Mouse (Mus musculus): Measurements from ENCODE around the gene Ddx55.
"Not testable (repeated sequence)": the region's sequence is repeated elsewhere in the genome, so short reads cannot be mapped to it uniquely, and the experiment has no call there.

Gene Ddx55

DNA sequence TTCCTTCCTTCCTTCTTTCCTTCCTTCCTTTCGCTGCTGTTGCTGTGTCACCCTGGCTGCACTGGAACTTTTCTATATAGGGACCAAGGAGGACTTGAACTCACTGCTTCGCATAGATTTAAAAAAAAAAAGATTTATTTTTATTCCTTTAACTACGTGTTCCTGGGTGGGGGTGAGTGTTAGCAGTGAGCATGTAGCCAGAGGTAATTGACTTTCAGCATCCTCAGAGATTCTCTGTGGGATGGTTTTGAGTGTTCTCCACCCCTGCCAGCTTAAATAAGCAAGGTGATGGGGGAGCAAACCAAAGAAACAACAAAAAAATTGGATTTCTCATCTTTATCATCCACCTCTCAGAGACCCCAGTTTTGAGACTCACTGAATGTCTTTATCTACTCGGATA lies 12.8 kb upstream of the Ddx55 start:
- no peak for DNase-seq

DNA sequence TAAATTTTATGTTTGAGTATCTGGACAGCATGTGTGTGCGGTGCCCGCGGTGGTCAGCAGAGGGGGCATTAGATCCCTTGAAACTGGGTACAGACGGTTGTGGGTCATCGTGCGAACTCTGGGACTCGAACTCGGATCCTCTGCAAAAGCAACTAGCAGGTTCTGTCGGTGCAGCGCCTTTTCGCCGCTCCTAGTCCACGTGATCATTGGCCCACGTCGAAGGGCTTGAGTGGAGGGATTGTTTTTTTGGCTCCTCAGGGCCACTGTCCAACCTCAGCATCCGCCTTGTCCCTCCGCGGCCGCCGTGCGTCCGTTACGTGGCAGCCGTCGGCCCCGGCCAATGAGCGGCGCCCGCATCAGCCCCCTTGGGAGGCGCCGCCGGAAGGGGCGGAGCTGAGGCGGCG lies 12.3 kb upstream of the Ddx55 start, which contains the start of gene Tmed2:
Tmed2 (plus strand) TSS at position 313 of the 404 bp plus-strand sequence.
- peak; percentile 98 for DNase-seq

DNA sequence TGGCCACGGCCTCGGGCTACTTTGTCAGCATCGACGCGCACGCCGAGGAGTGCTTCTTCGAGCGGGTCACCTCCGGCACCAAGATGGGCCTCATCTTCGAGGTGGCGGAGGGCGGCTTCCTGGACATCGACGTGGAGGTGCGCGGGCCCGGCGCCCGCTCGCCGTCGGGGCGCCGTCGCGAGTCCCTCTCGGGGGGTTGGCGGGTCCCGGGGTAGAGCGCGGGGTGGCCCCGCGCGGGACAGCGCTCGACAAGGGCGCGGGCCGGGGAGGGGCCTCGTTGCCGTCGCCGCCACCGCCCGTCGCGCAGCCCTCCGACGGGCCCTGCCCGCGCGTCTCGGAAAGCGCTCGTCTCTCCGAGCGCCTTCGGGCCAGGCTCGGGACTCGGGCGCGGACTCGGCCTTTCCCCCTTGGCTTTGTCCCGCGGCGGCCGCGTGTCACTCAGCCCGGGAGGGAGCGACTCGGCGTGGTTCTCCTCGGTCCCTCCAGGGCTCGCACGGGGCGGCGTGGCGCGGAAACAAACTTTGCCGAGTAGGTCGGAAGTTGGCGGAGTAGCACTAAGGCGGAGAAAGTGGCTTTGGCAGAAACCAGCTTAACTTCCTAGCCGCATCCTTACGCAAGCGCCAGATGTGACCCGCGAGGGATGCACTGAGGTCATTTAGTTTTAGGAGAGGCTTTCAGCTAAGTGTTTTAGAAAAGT lies 11.6 kb upstream of the Ddx55 start:
- peak; percentile 89 for DNase-seq

DNA sequence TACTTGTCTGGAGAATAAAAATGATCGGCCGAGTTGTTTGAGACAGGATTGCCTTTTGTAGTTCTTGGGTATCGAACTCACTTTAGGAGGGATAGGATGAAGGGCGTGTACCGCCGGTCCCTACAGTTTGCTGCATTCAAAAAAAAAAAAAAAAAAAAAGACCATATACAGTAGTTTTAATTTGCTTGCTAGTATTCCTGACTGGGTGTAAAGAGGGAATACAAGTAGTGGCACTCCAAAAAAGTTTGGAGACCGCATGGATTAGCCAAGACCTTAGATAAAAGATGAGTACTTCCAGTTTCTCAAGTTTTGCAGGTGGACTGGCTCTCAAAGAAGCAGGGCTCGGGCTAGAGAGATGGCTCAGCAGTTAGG lies 11.1 kb upstream of the Ddx55 start:
- no peak for DNase-seq

DNA sequence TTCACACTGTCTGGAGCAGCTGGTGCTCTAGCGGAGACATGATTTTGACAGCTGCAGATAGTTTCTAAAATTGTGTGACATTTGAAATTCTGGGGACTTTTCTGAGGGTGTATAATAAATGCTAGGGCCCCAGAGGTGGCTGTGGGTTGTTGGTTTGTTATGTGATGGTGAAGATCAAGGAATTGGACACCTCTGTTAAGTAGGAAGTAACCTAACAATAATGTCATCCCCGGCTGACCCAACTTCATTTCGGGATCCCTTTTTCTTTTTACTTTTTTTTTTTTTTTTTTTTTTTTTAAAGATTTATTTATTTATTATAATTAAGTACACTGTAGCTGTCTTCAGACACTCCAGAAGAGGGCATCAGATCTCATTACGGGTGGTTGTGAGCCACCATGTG lies 1.9 kb upstream of the Ddx55 start:
- DNase-seq: not testable (repeated sequence)

DNA sequence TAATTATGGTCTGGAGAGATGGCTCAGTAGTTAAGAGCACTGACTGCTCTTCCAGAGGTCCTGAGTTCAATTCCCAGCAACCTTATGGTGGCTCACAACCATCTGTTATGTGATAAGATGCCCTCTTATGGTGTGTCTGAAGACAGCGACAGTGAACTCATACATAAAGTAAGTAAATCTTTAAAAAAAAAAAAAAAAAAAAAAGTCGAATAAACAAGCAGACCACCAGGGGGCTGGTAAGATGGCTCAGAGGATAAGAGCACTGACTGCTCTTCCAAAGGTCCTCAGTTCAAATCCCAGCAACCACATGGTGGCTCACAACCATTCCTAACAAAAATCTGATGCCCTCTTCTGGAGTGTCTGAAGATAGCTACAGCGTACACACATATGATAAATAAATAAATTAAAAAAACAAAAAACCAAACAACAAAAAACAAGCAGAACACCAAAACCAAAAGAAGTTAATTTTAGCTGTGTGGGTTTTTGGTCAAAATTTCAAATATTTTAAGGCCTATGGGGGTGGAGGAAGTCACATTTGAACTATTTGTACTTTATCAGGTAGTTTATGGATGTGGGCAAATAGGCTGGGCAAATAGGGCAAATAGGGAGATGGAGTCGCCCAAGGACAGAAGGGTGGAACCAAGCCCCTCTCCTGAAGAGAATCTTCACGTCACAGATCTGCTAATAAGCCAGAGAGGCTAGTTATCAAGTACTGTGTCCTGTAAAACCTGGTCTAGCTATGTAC lies 1.1 kb upstream of the Ddx55 start:
- not testable (repeated sequence) for DNase-seq

DNA sequence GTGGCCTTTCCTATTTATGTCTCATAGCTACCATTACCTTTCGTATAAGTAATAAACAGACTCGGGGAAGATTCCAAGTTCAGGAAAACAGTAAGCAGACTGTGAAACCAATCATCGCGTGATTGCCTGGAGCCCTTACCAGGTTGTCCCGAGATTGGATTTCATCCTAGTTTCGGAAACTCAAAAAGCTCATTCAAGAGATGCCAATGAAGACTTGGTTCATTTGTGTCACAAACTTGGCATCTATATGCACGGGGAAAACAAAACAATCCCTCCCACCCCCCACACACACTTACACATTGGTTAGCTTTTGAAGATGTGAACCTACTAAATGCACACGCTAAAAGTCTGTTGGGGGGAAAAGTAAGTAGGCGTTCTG lies 581 bp upstream of the Ddx55 start:
- no peak for DNase-seq

DNA sequence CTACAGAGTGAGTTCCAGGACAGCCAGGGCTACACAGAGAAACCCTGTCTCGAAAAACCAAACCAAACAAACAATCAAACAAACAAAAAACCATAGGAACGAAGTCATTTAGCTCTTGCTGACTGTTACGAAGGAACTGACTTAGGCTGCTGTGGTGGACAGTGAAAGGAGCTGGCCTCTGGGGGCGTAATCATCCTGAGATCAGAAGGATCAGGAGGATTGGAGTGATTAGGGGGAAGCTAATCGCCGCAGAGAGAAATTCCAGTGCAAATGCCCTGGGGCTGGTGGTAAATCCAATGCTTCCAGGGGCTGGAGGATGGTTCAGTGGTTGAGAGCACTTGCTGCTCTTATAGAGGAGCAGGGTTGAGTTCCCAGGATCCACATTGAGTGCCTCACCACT lies 943 bp downstream of the Ddx55 start:
- no peak for DNase-seq

DNA sequence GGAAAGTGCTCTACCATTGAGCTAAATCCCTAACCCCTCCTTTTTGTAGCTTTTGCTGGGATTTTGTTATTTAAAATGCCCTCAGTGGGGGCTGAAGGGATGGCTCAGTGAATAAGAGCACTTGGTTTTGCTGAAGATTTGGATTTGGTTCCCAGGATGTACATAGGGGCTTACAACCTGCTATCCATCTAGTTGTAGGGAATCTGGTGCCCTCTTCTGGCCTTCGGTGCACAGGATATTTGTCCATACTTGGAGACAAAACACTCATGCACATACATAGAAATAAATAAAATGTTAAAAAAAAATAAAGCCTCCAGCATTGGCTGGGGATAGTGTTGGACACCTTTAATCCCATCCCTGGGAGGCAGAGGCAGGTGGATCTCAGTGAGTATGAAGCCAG lies 2.5 kb downstream of the Ddx55 start:
- DNase-seq: peak; percentile 39

DNA sequence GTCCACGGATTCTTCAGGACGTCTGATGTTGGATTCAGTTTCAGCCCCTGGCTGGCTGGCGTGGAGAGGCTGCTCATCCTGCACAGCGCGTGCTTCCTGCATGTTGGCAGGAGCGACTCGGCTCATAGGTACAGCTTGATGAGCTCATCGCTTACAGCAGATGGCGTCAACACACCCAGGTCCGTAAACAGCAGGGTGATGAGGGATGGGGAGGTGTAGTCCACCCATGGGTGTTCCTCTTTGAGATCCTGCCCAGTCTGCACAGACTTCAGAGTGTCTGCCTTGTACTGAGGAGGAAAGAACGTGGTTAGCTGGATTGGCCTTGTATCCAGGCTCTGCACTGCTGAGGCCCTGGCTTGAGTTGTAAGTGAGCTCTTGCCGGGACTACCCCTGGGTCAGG lies 18.4 kb downstream of the Ddx55 start:
- DNase-seq: no peak

DNA sequence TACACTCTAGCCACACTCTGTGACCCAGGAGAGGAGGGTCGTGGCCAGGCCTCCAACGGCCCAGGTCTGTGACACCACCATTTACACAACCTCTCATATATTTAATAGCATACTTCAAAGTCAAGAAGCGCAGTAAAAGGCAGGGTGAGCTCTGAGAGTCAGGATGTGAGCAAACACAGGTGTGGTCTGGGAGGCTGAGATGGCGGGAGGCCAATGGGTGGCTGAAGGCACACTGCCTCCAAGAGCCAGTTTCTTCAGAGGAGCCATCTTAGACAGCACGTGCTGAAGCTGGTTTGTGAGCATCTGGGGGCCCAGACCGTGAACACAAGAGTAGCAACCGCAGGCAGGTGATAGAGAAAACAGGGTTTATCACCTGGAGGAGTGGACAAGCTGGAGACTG lies 22.8 kb downstream of the Ddx55 start:
- no peak for DNase-seq

DNA sequence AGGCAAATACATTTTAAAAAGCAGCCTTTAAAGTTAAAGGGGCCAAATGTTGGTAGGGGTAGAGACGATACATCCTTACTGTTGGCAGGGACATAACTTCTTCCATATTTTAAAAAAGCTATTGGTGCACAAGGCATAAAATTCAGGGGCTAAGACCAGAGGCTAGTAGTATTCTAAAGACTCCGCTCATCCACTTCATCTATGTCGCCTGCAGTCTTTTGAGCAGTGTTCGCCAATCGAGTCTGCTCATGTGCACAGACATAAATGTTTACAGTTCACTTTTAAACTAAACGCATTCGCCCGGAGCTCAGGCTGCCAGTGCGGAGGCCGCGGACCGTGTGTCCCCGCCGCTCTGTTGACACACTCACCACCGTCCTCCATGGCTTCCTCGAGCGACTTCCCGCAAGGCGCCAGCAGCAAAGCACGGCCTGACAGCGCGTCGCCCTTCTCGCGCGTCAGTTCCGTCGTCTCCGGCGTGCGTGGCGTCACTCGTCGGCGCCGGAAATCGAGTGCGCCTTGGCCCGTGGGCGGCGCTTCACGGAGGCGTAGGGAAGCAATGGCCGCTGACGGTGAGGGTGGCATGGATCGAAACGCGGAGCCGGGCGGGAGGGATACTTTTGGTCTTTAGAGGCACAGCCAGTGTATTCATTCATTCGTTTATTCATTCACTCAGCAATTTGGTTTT lies 26.1 kb downstream of the Ddx55 start, which contains the start of the genes Eif2b1 and Gtf2h3:
Eif2b1 (minus strand) TSS at position 499 of the 685 bp plus-strand sequence.
Gtf2h3 (plus strand) TSS at position 508 of the 685 bp plus-strand sequence.
- peak; percentile 95 for DNase-seq

DNA sequence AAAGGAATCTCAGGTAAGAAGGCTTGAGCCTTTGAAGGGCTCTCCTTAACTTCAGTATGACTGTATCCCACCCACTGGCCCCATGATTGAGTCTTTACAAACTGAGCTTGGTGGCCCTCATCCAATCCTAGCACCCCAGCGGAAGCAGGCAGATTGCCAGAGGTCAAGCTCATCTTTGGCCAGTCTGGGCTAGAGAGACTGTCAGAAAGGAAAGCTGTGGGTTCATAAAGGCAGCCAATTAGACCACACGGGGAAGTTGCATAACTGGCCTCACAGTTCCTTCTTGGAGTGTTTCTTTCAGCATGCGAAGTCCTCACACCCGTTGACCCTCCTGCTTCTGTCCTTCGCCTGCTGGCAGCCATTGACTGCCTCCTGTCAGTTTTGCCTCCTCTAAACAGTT lies 29.9 kb downstream of the Ddx55 start:
- DNase-seq: peak; percentile 17

DNA sequence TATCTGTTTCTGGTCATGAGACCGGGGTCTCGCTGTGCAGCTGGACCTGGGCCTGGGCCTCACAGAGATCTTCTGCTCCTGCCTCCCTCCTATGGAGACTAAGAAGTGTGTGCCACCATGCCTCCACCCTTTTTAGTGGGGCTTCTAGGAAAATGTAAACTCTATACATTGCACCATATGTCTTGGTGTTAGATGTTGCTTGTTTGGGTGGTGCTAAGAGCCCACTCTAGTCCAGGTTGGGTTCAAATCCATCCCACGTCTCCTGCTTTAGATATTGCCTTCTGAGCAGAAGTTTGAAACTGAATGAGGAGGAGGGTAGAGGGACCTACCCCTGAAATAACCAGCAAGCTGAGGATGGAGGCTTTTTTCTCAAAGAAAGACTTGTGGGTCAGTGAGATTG lies 40.1 kb downstream of the Ddx55 start:
- no peak for DNase-seq

DNA sequence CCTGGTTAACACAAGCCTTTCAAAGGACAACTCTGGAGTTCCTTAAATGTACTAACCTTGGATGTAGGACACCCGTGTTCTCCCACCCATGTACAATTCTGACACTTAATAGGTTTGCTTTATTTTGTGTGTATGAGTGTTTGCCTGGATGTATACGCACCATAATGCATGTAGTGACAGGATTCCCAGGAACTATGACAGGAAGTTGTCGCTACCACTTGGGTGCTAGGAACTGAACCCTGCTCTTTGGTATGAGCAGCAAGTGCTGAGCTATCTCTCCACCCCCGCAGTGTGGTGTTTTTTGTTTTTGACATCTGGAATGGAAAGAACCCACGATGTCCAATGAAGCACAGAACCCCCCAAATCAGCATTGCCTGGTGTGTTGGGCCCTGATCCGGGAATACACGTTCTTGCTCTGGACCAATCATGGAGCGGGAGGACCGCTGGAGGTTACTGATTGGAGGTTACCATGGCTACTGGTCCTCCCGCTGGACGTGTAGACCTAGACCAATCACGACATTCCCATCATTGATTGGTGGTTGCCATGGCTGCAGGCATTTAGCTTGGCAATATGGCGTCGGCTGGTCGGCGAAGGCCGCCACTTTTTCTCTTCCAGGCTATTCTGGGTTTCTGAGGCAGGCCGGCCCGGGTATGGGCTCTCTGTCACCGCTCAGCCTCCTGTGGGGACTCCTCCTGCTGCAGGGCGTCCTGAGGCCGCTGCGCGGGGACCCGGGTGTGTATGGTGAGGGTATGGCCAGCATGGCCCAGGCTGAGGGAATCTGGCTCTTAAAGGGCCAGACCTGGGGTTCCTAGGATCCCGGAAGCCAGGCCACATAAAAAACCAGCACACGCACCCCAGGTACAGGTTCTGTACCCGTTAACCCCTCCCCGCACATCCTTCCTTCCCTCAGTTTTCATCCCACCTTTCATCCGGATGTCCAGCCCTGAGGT lies 45.8 kb downstream of the Ddx55 start:
- peak; percentile 97 for DNase-seq

DNA sequence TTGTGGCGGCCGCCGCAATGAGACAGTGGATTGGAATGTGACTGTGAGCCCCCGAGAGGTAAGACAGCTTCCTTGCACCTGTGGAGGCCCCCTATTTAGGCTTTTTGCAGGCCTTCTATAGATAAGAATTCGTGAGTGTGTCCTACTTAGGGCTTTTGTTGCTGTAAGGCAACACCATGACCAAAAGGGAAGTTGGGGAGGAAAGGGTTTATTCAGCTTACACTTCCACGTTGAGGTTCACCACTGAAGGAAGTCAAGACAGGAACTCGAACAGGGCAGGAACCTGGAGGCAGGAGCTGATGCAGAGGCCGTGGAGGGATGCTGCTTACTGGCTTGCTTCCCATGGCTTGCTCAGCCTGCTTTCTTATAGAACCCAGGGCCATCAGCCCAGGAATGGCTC lies 47.1 kb downstream of the Ddx55 start:
- DNase-seq: not testable (repeated sequence)

DNA sequence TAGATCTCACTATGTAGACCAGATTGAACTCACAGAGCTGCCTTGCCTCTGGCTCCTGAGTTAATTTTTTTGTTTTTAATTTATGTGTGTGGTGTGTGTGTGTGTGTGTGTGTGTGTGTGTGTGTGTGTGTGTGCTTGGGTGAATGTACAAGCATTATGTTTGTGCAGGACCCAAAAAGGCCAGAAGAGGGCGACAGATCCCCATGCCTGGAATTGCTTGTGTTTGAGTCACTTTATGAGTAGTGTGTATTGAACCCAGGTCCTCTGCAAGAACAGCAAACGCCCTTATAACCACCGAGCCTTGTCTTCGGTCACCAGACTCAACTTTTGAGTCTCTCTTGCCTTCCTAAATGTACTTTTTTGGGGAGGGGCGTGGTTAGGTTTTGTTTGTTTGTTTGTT lies 49.7 kb downstream of the Ddx55 start:
- peak; percentile 49 for DNase-seq

DNA sequence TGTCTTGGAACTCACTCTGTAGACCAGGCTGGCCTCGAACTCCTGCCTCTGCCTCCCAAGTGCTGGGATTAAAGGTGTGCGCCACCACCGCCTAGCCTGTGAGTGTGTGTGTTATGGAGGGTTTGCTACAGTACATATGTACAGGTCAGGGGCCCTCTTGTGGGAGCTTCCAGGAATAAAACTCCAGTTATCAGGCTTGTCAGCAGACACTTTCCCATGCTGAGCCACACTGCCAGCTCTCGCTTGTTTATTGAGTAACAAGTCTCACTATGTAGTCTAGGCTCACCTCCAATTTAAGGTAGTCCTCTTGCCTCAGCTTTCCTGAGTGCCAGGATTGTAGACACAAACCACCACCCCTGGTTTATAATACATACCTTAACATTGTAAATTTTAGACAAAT lies 51.6 kb downstream of the Ddx55 start:
- DNase-seq: no peak

DNA sequence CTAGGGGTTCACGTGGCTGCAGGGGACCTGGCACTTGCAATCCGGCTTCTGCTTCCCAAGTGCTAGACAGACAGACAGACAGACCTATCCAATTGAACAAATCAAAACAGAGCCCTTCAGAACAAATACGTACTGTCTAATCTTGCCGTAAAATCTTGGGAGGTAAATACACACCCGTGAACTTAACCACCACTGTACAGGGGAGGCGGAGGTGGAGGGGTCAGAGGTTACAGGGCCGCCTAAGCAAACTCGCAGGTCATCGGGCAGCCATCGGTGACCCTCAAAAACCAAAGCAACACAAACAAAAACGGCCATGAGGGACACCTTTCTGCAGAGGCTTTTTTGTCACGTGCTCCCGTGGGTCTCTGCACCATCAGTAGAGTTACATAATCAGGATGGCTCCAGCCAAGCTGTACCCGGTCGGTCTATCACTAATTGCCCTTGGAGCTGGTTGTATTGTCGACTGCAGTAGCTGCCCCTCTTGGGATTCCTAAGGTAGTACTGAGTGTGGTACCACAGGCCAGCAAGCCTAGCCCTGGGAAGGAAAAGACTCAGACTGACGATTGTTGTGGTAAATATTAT lies 52.5 kb downstream of the Ddx55 start:
- no peak for DNase-seq

DNA sequence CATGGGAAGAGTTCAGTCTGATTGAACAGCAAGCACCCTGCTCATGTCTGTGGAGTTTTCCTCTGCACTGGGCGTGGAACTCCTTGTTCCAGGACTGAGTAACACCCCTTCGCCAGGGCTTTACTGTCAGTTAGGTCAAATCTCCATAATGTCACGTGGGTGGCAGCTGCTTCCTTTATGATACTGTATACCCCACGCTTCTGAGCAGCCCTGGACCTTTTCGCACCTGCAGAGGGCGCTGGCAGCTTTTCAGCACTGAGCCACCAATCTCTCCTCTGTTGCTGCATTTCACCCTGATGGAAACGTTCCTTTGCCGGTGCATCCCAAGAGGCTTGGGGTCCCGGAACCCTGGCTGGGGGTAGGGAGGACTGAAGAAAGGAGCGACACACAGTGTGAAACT lies 58.3 kb downstream of the Ddx55 start:
- no peak for DNase-seq

DNA sequence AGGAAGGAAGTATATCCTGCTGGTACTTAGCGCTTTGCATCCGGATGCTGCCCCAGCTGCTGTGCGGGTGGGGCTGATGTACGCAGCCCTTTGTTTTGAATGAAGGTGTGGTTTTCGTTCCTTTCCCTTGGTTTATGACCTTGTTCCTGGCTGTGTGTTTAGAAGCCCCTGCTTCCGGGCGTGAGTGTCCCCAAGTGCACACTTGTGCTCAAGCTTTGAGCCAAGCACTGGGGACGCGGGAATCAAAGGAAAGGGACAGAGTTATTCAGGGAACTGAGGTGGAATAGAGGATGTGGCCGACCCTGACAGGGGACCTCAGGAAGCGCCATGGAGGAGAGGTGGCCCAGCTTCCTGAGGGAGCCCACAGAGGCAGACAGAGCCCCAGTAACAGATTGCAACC lies 62.0 kb downstream of the Ddx55 start:
- DNase-seq: peak; percentile 52

DNA sequence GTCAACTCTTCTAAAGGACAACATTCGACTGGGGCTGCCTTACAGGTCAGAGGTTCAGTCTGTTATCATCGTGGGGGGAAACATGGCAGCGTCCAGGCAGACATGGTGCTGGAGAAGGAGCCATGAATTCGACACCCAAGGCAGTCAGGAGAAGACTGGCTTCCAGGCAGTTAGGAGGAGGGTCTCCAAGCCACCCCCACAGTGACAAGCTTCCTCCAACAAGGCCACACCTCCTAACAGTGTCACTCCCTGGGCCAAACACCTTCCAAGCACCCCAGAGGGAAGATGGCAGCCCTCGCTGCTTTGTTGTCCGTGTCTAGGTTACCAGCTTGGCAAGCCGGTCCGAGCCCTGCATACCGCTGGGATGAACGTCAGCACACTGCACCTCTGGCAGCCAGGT lies 66.0 kb downstream of the Ddx55 start:
- DNase-seq: no peak

Data from kidney, postnatal 14 days (tissue).